Mouse (Mus musculus): ENCODE data around the gene Tjp2. TPM values are rescaled to one million over a fixed set of nuclear protein-coding genes. Genes with fewer than 3 reads are reported as not detected.
"Not testable (repeated sequence)": the region's sequence is repeated elsewhere in the genome, so short reads cannot be mapped to it uniquely, and the experiment has no call there.

Gene Tjp2
- polyA plus RNA-seq, 1 experiment from 2014 or later = 34.9 TPM

GRCm38 (mm10) chr19:24238011-24238410 lies 13.2 kb upstream of the Tjp2 start:
- Histone ChIP-seq H3K4me2 (replicated peaks; ENCODE audit: low read depth, low read length) (no peak overlapping the region), H3K9ac (ENCODE audit: low read depth, low read length) (no peak overlapping the region), H3K4me1 (ENCODE audit: control insufficient read depth, insufficient read depth, low read length) (peaks cover 17% of the 10 kb centered on the region), H3K27me3 (ENCODE audit: control insufficient read depth, insufficient read depth, low read length) (no peaks in the 10 kb centered on the region), H3K9me3 (ENCODE audit: control insufficient read depth, low read length) (no peaks in the 10 kb centered on the region), H3K27ac (ENCODE audit: low read depth, low read length) (no peak overlapping the region), H3K36me3 (ENCODE audit: control insufficient read depth, insufficient read depth, low read length) (no peaks in the 10 kb centered on the region), H3K4me3 (ENCODE audit: low read length) (no peak overlapping the region)
- no peak for ATAC-seq (ENCODE audit: low FRiP score, low TSS enrichment)
- 68% methylated on average over 4 of the region's 4 CpGs for WGBS

GRCm38 (mm10) chr19:24232356-24232755 lies 7.5 kb upstream of the Tjp2 start:
- not testable (repeated sequence) for H3K36me3 ChIP-seq (ENCODE audit: control insufficient read depth, insufficient read depth, low read length); H3K4me1 ChIP-seq (ENCODE audit: control insufficient read depth, insufficient read depth, low read length); H3K27ac ChIP-seq (ENCODE audit: low read depth, low read length); H3K27me3 ChIP-seq (ENCODE audit: control insufficient read depth, insufficient read depth, low read length); H3K9ac ChIP-seq (ENCODE audit: low read depth, low read length); ATAC-seq (ENCODE audit: low FRiP score, low TSS enrichment); H3K4me3 ChIP-seq (ENCODE audit: low read length); H3K4me2 ChIP-seq (replicated peaks; ENCODE audit: low read depth, low read length); H3K9me3 ChIP-seq (ENCODE audit: control insufficient read depth, low read length)
- WGBS = 97% methylated on average over 1 of the region's 1 CpGs

- Histone ChIP-seq H3K9ac (ENCODE audit: low read depth, low read length) (peak overlapping the region; percentile 72; the same call in 1 of the 2 replicates), H3K4me3 (ENCODE audit: low read length) (peak overlapping the region; percentile 63), H3K9me3 (ENCODE audit: control insufficient read depth, low read length) (no peaks in the 10 kb centered on the region), H3K4me2 (replicated peaks; ENCODE audit: low read depth, low read length) (peak overlapping the region; percentile 82), H3K36me3 (ENCODE audit: control insufficient read depth, insufficient read depth, low read length) (no peaks in the 10 kb centered on the region), H3K27me3 (ENCODE audit: control insufficient read depth, insufficient read depth, low read length) (no peaks in the 10 kb centered on the region), H3K4me1 (ENCODE audit: control insufficient read depth, insufficient read depth, low read length) (peaks cover 12% of the 10 kb centered on the region), H3K27ac (ENCODE audit: low read depth, low read length) (peak overlapping the region; percentile 89; the same call in 1 of the 2 replicates)
- WGBS = 2% methylated on average over 17 of the region's 17 CpGs
- peak; percentile 63 for ATAC-seq (ENCODE audit: low FRiP score, low TSS enrichment)
Observed at GRCm38 (mm10) chr19:24225305-24225696, 471 bp upstream of the Tjp2 start.

- H3K4me2 ChIP-seq (replicated peaks; ENCODE audit: low read depth, low read length) = peak overlapping the region; percentile 82
- H3K36me3 ChIP-seq (ENCODE audit: control insufficient read depth, insufficient read depth, low read length) = no peaks in the 10 kb centered on the region
- 17% methylated on average over 11 of the region's 11 CpGs for WGBS
- peak overlapping the region; percentile 89; the same call in 1 of the 2 replicates for H3K27ac ChIP-seq (ENCODE audit: low read depth, low read length)
- H3K4me3 ChIP-seq (ENCODE audit: low read length) = peak overlapping the region; percentile 63
- H3K4me1 ChIP-seq (ENCODE audit: control insufficient read depth, insufficient read depth, low read length) = peaks cover 12% of the 10 kb centered on the region
- H3K27me3 ChIP-seq (ENCODE audit: control insufficient read depth, insufficient read depth, low read length) = no peaks in the 10 kb centered on the region
- ATAC-seq (ENCODE audit: low FRiP score, low TSS enrichment) = 0 out of 2 replicates have a peak, but pooled peaks have one; percentile 1
- H3K9me3 ChIP-seq (ENCODE audit: control insufficient read depth, low read length) = no peaks in the 10 kb centered on the region
- H3K9ac ChIP-seq (ENCODE audit: low read depth, low read length) = peak overlapping the region; percentile 72
Observed at GRCm38 (mm10) chr19:24223851-24224251, 979 bp downstream of the Tjp2 start.

GRCm38 (mm10) chr19:24221455-24221854 lies 3.4 kb downstream of the Tjp2 start:
- H3K4me1 ChIP-seq (ENCODE audit: control insufficient read depth, insufficient read depth, low read length) = peaks cover 12% of the 10 kb centered on the region
- no peak overlapping the region; the same call in 1 of the 2 replicates for H3K4me2 ChIP-seq (replicated peaks; ENCODE audit: low read depth, low read length)
- H3K36me3 ChIP-seq (ENCODE audit: control insufficient read depth, insufficient read depth, low read length) = no peaks in the 10 kb centered on the region
- no peaks in the 10 kb centered on the region for H3K27me3 ChIP-seq (ENCODE audit: control insufficient read depth, insufficient read depth, low read length)
- no peak overlapping the region for H3K4me3 ChIP-seq (ENCODE audit: low read length)
- no peak for ATAC-seq (ENCODE audit: low FRiP score, low TSS enrichment)
- H3K27ac ChIP-seq (ENCODE audit: low read depth, low read length) = no peak overlapping the region; the same call in 1 of the 2 replicates
- H3K9ac ChIP-seq (ENCODE audit: low read depth, low read length) = no peak overlapping the region
- no peaks in the 10 kb centered on the region for H3K9me3 ChIP-seq (ENCODE audit: control insufficient read depth, low read length)
- 63% methylated on average over 4 of the region's 4 CpGs for WGBS

GRCm38 (mm10) chr19:24220795-24221445 lies 3.9 kb downstream of the Tjp2 start:
- WGBS = 18% methylated on average over 14 of the region's 14 CpGs
- Histone ChIP-seq H3K4me1 (ENCODE audit: control insufficient read depth, insufficient read depth, low read length) (peaks cover 11% of the 10 kb centered on the region), H3K27me3 (ENCODE audit: control insufficient read depth, insufficient read depth, low read length) (no peaks in the 10 kb centered on the region), H3K4me3 (ENCODE audit: low read length) (no peak overlapping the region), H3K27ac (ENCODE audit: low read depth, low read length) (peak overlapping the region; percentile 3; the same call in 1 of the 2 replicates), H3K36me3 (ENCODE audit: control insufficient read depth, insufficient read depth, low read length) (no peaks in the 10 kb centered on the region), H3K9ac (ENCODE audit: low read depth, low read length) (no peak overlapping the region), H3K4me2 (replicated peaks; ENCODE audit: low read depth, low read length) (peak overlapping the region; percentile 15; the same call in 1 of the 2 replicates), H3K9me3 (ENCODE audit: control insufficient read depth, low read length) (no peaks in the 10 kb centered on the region)
- ATAC-seq (ENCODE audit: low FRiP score, low TSS enrichment) = no peak

GRCm38 (mm10) chr19:24219011-24219410 lies 5.8 kb downstream of the Tjp2 start:
- H3K36me3 ChIP-seq (ENCODE audit: control insufficient read depth, insufficient read depth, low read length) = no peaks in the 10 kb centered on the region
- peaks cover 8% of the 10 kb centered on the region; the same call in 1 of the 2 replicates for H3K4me1 ChIP-seq (ENCODE audit: control insufficient read depth, insufficient read depth, low read length)
- no peak overlapping the region for H3K4me2 ChIP-seq (replicated peaks; ENCODE audit: low read depth, low read length)
- H3K4me3 ChIP-seq (ENCODE audit: low read length) = no peak overlapping the region
- 43% methylated on average over 9 of the region's 9 CpGs for WGBS
- no peaks in the 10 kb centered on the region for H3K27me3 ChIP-seq (ENCODE audit: control insufficient read depth, insufficient read depth, low read length)
- 0 out of 2 replicates have a peak overlapping the region, but pooled peaks have one; percentile 2 for H3K27ac ChIP-seq (ENCODE audit: low read depth, low read length)
- no peak for ATAC-seq (ENCODE audit: low FRiP score, low TSS enrichment)
- no peaks in the 10 kb centered on the region for H3K9me3 ChIP-seq (ENCODE audit: control insufficient read depth, low read length)
- H3K9ac ChIP-seq (ENCODE audit: low read depth, low read length) = no peak overlapping the region

- no peaks in the 10 kb centered on the region for H3K27me3 ChIP-seq (ENCODE audit: control insufficient read depth, insufficient read depth, low read length)
- H3K9ac ChIP-seq (ENCODE audit: low read depth, low read length) = no peak overlapping the region
- H3K4me1 ChIP-seq (ENCODE audit: control insufficient read depth, insufficient read depth, low read length) = peaks cover 10% of the 10 kb centered on the region
- H3K36me3 ChIP-seq (ENCODE audit: control insufficient read depth, insufficient read depth, low read length) = no peaks in the 10 kb centered on the region
- H3K27ac ChIP-seq (ENCODE audit: low read depth, low read length) = no peak overlapping the region
- no peak overlapping the region for H3K4me3 ChIP-seq (ENCODE audit: low read length)
- no peak for ATAC-seq (ENCODE audit: low FRiP score, low TSS enrichment)
- 54% methylated on average over 2 of the region's 2 CpGs for WGBS
- H3K4me2 ChIP-seq (replicated peaks; ENCODE audit: low read depth, low read length) = no peak overlapping the region
- no peaks in the 10 kb centered on the region for H3K9me3 ChIP-seq (ENCODE audit: control insufficient read depth, low read length)
Observed at GRCm38 (mm10) chr19:24218291-24218690, 6.5 kb downstream of the Tjp2 start.

GRCm38 (mm10) chr19:24217851-24218250 lies 7.0 kb downstream of the Tjp2 start:
- Histone ChIP-seq H3K27me3 (ENCODE audit: control insufficient read depth, insufficient read depth, low read length) (no peaks in the 10 kb centered on the region), H3K36me3 (ENCODE audit: control insufficient read depth, insufficient read depth, low read length) (no peaks in the 10 kb centered on the region), H3K4me1 (ENCODE audit: control insufficient read depth, insufficient read depth, low read length) (peaks cover 15% of the 10 kb centered on the region), H3K4me3 (ENCODE audit: low read length) (no peak overlapping the region), H3K27ac (ENCODE audit: low read depth, low read length) (no peak overlapping the region), H3K9me3 (ENCODE audit: control insufficient read depth, low read length) (no peaks in the 10 kb centered on the region), H3K9ac (ENCODE audit: low read depth, low read length) (no peak overlapping the region), H3K4me2 (replicated peaks; ENCODE audit: low read depth, low read length) (no peak overlapping the region)
- ATAC-seq (ENCODE audit: low FRiP score, low TSS enrichment) = no peak
